Mouse (Mus musculus) brain, adult 10 weeks (tissue): ENCODE results near the gene Nfrkb. TPM values are rescaled to one million over a fixed set of nuclear protein-coding genes. Genes with fewer than 3 reads are reported as not detected.

ENCODE experiments used
- polyA plus RNA-seq: library from polyadenylated mRNA; stranded (reverse); fragments of 350-450 nt; fragmentation: Illumina TruSeq; extraction: RNeasy Lipid Tissue Mini Kit (QIAGEN cat#74804); gene quantifications from one replicate; pipeline ENCODE4 v1.2.3, GENCODE M21; 2015; ENCODE audit warnings: low read depth, low replicate concordance

The Nfrkb gene
- 13.9 TPM for polyA plus RNA-seq

GRCm38 (mm10) chr9:31385947-31386354 lies at the start of gene Nfrkb:
Nfrkb (plus strand) TSS chr9:31386192.

GRCm38 (mm10) chr9:31463692-31464474 lies 77.9 kb downstream of the Nfrkb start, which contains the start of gene Tmem45b:
Tmem45b (minus strand) TSS chr9:31464462.

Other genes starting within 250 kb of the Nfrkb start
- gene Aplp2, start 174.4 kb upstream of the Nfrkb start, polyA plus RNA-seq = 511 TPM
- 14.9 TPM for gene Prdm10, start 105.7 kb upstream of the Nfrkb start, polyA plus RNA-seq
- gene Tmem45b, start 78.3 kb downstream of the Nfrkb start, polyA plus RNA-seq = not detected